Comparison of ENCODE assay signal across 8 mouse cellular contexts in the genomic region with DNA sequence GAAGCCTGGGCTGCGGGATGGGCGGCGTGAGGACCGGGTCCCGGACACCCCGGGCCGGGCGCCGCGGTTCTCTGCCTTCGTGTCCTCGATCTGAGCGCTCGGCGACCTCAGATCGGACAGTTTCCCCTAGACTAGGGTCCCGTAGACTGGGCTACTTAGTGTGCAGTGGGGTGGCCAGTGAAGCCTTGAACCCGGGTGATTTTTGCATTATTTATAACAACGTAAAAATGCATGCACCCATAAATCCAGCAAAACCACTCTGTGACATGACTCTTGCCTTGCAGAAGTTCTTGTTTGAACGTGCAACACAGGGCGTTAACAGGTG. TPM values are rescaled to one million over a fixed set of nuclear protein-coding genes. Genes with fewer than 3 reads are reported as not detected.
DNase-seq lines count a peak whose midpoint lies in the region; ATAC-seq and TF ChIP-seq lines count a peak whose summit lies in the region.

No protein-coding gene starts in this region.

- ATAC-seq in heart, embryonic 15.5 days (replicated peaks; ENCODE audit: insufficient number of reproducible peaks, insufficient read depth, low FRiP score, low read depth): no peak
- no peak for ATAC-seq in G1E (ENCODE audit: extremely low read depth, insufficient number of reproducible peaks, low FRiP score, poor library complexity, severe bottlenecking)
- ATAC-seq in forebrain, postnatal 0 days: peak; percentile 13

- H3K27me3 ChIP-seq in heart, embryonic 15.5 days: no peaks in the 10 kb centered on the region
- no peaks in the 10 kb centered on the region for H3K27me3 ChIP-seq in G1E (ENCODE audit: insufficient read depth, low read length)
- H3K27me3 ChIP-seq in forebrain, postnatal 0 days (ENCODE audit: insufficient read depth, low read length): no peaks in the 10 kb centered on the region

- H3K4me3 ChIP-seq in heart, embryonic 15.5 days: peak overlapping the region; percentile 90
- H3K4me3 ChIP-seq in G1E (ENCODE audit: low read depth, low read length) (peak overlapping the region; percentile 76), macrophage (ENCODE audit: inconsistent target) (peak overlapping the region; percentile 78)
- peak overlapping the region; percentile 83 for H3K4me3 ChIP-seq in forebrain, postnatal 0 days (ENCODE audit: low read depth, low read length)

- peaks cover 12% of the 10 kb centered on the region for H3K4me1 ChIP-seq in heart, embryonic 15.5 days (replicated peaks)
- peaks cover 24% of the 10 kb centered on the region for H3K4me1 ChIP-seq in G1E (ENCODE audit: insufficient read depth, low read depth, low read length)
- H3K4me1 ChIP-seq in forebrain, postnatal 0 days (ENCODE audit: insufficient read depth): no peaks in the 10 kb centered on the region

- peak overlapping the region; percentile 90 for H3K4me2 ChIP-seq in heart, embryonic 15.5 days
- peak overlapping the region; percentile 75 for H3K4me2 ChIP-seq in forebrain, postnatal 0 days (ENCODE audit: low read depth)

- H3K27ac ChIP-seq in heart, embryonic 15.5 days: peak overlapping the region; percentile 48; the same call in 1 of the 2 replicates
- no peak overlapping the region for H3K27ac ChIP-seq in forebrain, postnatal 0 days (ENCODE audit: low read depth, low read length)
- peak overlapping the region; percentile 47 for H3K27ac ChIP-seq in macrophage

- H3K9me3 ChIP-seq in heart, embryonic 15.5 days (replicated peaks): no peaks in the 10 kb centered on the region
- no peaks in the 10 kb centered on the region for H3K9me3 ChIP-seq in G1E (replicated peaks)
- no peaks in the 10 kb centered on the region for H3K9me3 ChIP-seq in forebrain, postnatal 0 days (ENCODE audit: low read length)

- WGBS in heart, embryonic 15.5 days: under 1% methylated on average over 21 of the region's 21 CpGs
- 2% methylated on average over 21 of the region's 21 CpGs for WGBS in forebrain, postnatal 0 days
- 0% methylated on average over 21 of the region's 21 CpGs for WGBS in macrophage (ENCODE audit: missing documents)

- TF ChIP-seq CTCF in G1E (IDR thresholded peaks at IDR 0.05; ENCODE audit: low read depth, low read length): no peak
- TF ChIP-seq CTCF in forebrain, postnatal 0 days (IDR thresholded peaks at IDR 0.05; ENCODE audit: low read depth): no peak

- DNase-seq in heart, adult 18-20 months: no peak
- DNase-seq in G1E (ENCODE audit: low spot score) (no peak), MN1 (ENCODE audit: low spot score) (no peak), adipocyte (ENCODE audit: low spot score) (no peak)
- no peak for DNase-seq in forebrain, postnatal 0 days
- no peak for DNase-seq in embryo, embryonic 10 days (ENCODE audit: low spot score)

- H3K79me2 ChIP-seq in macrophage (ENCODE audit: inconsistent target): no peaks in the 10 kb centered on the region

- H3K36me3 ChIP-seq in heart, embryonic 15.5 days: 0 out of 2 replicates have a peak, but pooled peaks cover 4% of the 10 kb centered on the region
- H3K36me3 ChIP-seq in G1E (replicated peaks): peaks cover 61% of the 10 kb centered on the region
- no peaks in the 10 kb centered on the region; the same call in none of the 2 replicates for H3K36me3 ChIP-seq in forebrain, postnatal 0 days (ENCODE audit: insufficient read depth)
- no peaks in the 10 kb centered on the region for H3K36me3 ChIP-seq in macrophage (ENCODE audit: inconsistent target)

- peak overlapping the region; percentile 84 for H3K9ac ChIP-seq in heart, embryonic 15.5 days
- H3K9ac ChIP-seq in forebrain, postnatal 0 days: peak overlapping the region; percentile 67

RNA-seq across cellular contexts. Expression of gene Mvk, which starts 0.3 kb away (rescaled TPM):
- 13.6 and 20.5 TPM in 2 replicates for polyA plus RNA-seq in heart, embryonic 15.5 days (2015; fragmentation: Nextera tagmentation; extraction: Ambion mirVana)
- 1 to 10 TPM; 9.2 TPM for total RNA-seq in heart, adult 18-20 months (2021)
- total RNA-seq in G1E (2014; fragmentation: Nextera tagmentation) (5.9 and 6.4 TPM in 2 replicates), G1E (2017) (23.4 and 25.6 TPM in 2 replicates)
- polyA plus RNA-seq in G1E (2012) (32.6 and 39.4 TPM in 2 replicates), macrophage (2018) (7.8 to 26.3 TPM (median 14.2 TPM) in 3 replicates)
- total RNA-seq in forebrain, postnatal 0 days (2014; rRNA removed): 99.3 and 112 TPM in 2 replicates
- polyA plus RNA-seq in forebrain, postnatal 0 days (2015; fragmentation: Nextera tagmentation; extraction: Ambion mirVana): 59.0 and 65.7 TPM in 2 replicates
- 10 to 100 TPM in 7 of 26 experiments, 1 to 10 TPM in 19; 1.2 to 15.2 (median 7.7) TPM for total RNA-seq in macrophage (2018; cell fraction: chromatin; rRNA removed)
- 10 to 100 TPM in 25 of 26 experiments, 1 to 10 TPM in 1; 9.9 to 23.3 (median 16.6) TPM for total RNA-seq in macrophage (2018; cell fraction: cytosol; rRNA removed)
- total RNA-seq in macrophage (2018; cell fraction: nucleus; rRNA removed): 10 to 100 TPM in 5 of 26 experiments, 1 to 10 TPM in 21; 2.6 to 19.6 (median 8.1) TPM

RNA-seq across cellular contexts. Expression of gene Mmab, which starts 0.5 kb away (rescaled TPM):
- 19.7 and 24.3 TPM in 2 replicates for polyA plus RNA-seq in heart, embryonic 15.5 days (2015; fragmentation: Nextera tagmentation; extraction: Ambion mirVana)
- 10 to 100 TPM; 22.3 to 26.3 TPM for total RNA-seq in heart, adult 18-20 months (2021)
- 9.1 and 10.6 TPM in 2 replicates for total RNA-seq in G1E (2014; fragmentation: Nextera tagmentation)
- 14.5 and 17.8 TPM in 2 replicates for total RNA-seq in G1E (2017)
- polyA plus RNA-seq in G1E (2012): 23.1 and 29.5 TPM in 2 replicates
- 26.2 and 26.8 TPM in 2 replicates for total RNA-seq in forebrain, postnatal 0 days (2014; rRNA removed)
- 22.7 and 28.6 TPM in 2 replicates for polyA plus RNA-seq in forebrain, postnatal 0 days (2015; fragmentation: Nextera tagmentation; extraction: Ambion mirVana)
- 10 to 100 TPM in 11 of 26 experiments, 1 to 10 TPM in 15; 1.7 to 17.5 (median 8.9) TPM for total RNA-seq in macrophage (2018; cell fraction: chromatin; rRNA removed)
- total RNA-seq in macrophage (2018; cell fraction: cytosol; rRNA removed): 1 to 10 TPM; 2.9 to 8.2 (median 6.4) TPM
- total RNA-seq in macrophage (2018; cell fraction: nucleus; rRNA removed): 10 to 100 TPM in 10 of 26 experiments, 1 to 10 TPM in 16; 1.3 to 18.9 (median 9.1) TPM
- 6.3 to 6.8 TPM (median 6.5 TPM) in 3 replicates for polyA plus RNA-seq in macrophage (2018)
